Mouse (Mus musculus): ENCODE results near the gene Vmn2r40.
"Not testable (repeated sequence)": the region's sequence is repeated elsewhere in the genome, so short reads cannot be mapped to it uniquely, and the experiment has no call there.

Gene Vmn2r40

DNA sequence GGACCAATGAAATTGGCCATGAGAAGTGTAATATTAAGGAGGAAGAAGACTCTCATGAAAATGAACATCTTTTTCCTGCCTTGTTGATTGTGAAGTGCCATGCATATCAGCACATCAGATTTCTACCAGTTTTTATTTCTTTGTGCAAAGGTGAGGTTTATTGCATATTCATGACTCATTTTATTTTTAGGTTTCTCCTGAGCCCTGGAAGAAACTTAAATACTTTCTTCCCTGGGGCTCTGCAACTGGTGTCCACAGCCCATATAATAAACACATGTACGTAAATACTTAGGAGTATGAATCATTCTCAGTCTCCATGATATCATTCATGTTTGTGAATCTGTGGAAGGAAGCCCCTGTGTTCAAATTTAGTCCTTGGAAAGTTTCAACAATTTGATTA is at the start of gene Vmn2r40:
Gene Vmn2r40 (minus strand): TSS at position 101 of the 400 bp plus-strand sequence.
- not testable (repeated sequence) for DNase-seq

All from right cerebral cortex, postnatal 14 days (tissue).